Mouse (Mus musculus): ENCODE results near the gene Tmem150c.

- TF ChIP-seq GATA1 (IDR thresholded peaks at IDR 0.05; ENCODE audit: low read length): no peak
- no peak for TF ChIP-seq TAL1 (IDR thresholded peaks at IDR 0.05; ENCODE audit: low read length)
Observed at GRCm38 (mm10) chr5:100083953-100084562, 75.5 kb downstream of the Tmem150c start.
